Mouse (Mus musculus): Measurements from ENCODE around the gene Ctsw.

GRCm38 (mm10) chr19:5485371-5485770 lies 17.1 kb upstream of the Ctsw start:
- TF ChIP-seq EP300 (IDR thresholded peaks at IDR 0.05; ENCODE audit: insufficient read depth, low read depth, low read length) (no peak), CTCF (IDR thresholded peaks at IDR 0.05; ENCODE audit: low read depth, low read length) (no peak)

Measured in ES-Bruce4 (cell line).